Mouse (Mus musculus) cortical plate, adult 2 months (tissue): Measurements from ENCODE around the gene Macrod2. TPM values are rescaled to one million over a fixed set of nuclear protein-coding genes. Genes with fewer than 3 reads are reported as not detected.

Experiments
- H3K27ac ChIP-seq: fragments of 200-500 bp; 2 replicates; pipeline ENCODE4 v1.5.1; 2012; ENCODE audit warnings: low read length, control low read depth, inconsistent platforms; ENCODE audit not compliant: insufficient read depth
- H3K4me1 ChIP-seq: fragments of 200-500 bp; 2 replicates; pipeline ENCODE4 v1.6.1; 2011; ENCODE audit warnings: low read length; ENCODE audit not compliant: control insufficient read depth, insufficient read depth
- H3K4me3 ChIP-seq: fragments of 200-500 bp; 2 replicates; pipeline ENCODE4 v1.5.1; 2011; ENCODE audit warnings: mild to moderate bottlenecking, low read length, control low read depth; ENCODE audit not compliant: insufficient read depth
- CTCF ChIP-seq: fragments of 200-500 bp; IDR thresholded peaks from 2 replicates; pipeline ENCODE4 v1.5.1; 2011; ENCODE audit warnings: mild to moderate bottlenecking, control low read depth, low read length; ENCODE audit not compliant: insufficient read depth; ENCODE audit errors: extremely low read depth
- POLR2A ChIP-seq: fragments of 200-500 bp; IDR thresholded peaks from 2 replicates; pipeline ENCODE4 v1.6.1; 2011; ENCODE audit warnings: mild to moderate bottlenecking, low read length, control low read depth; ENCODE audit not compliant: insufficient read depth; ENCODE audit errors: extremely low read depth
- polyA plus RNA-seq: library from polyadenylated mRNA; depleted of rRNA; stranded (reverse); fragments of >200 nt; gene quantifications from 2 replicates; pipeline ENCODE4 v1.2.3, GENCODE M21; 2012

Macrod2 gene
- polyA plus RNA-seq, 1 experiment = 20.3 TPM

DNA sequence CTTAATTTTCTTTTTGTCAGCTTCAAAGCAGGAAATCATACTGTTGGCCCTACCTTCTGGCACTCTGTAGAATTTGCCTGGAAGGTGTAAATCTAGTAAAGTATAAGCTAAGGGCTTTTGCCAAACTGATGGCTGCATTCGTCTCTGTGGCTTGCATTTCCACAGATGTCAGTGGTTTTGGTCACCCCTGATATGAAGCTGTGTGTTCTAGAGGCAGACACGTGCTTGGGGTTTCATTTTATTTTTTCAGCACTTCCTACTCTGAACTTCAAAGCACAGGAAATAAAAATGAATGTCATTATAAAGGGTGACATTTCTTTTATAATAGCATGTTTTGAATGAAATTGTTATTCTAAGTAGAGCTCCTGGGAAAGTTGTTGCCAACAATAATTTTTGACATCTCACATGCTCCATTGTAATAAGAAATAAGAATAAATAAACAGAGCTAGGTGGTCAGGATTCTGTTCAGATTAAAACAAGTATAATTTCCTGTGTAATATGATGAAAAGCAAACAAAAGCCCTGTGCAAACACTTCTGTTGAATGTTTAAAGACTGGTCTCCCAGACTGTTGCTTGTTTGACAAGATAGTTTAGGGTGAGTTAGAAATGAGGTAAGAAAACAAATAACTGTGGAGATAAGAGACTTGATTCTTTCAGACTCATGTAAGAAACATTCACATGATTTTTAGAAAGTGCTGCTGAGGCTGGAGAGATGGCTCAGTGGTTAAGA, 424.4 kb downstream of the Macrod2 start:
- no peak overlapping the region for H3K27ac ChIP-seq

DNA sequence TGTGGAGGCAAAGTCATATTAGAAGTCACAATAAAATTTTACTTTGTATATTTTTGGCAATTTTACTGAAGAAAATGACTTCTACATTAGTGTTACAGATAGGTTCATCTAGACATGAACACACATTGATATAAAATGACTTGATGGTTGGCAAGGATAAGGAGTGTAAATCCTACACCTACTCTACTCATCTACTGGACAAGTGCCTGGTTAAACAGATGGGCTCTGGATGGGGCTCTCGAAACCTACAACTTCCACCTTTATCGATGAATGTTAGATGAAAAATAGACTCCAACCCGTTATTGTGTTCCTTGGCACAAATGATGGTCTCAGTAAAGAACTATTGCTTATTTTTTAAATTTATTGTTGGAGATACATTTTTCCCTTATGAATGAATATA, 427.3 kb downstream of the Macrod2 start:
- Histone ChIP-seq H3K27ac (no peak overlapping the region), H3K4me1 (peaks cover 1% of the 10 kb centered on the region; the same call in 1 of the 2 replicates), H3K4me3 (no peak overlapping the region)
- TF ChIP-seq POLR2A = no peak
- TF ChIP-seq CTCF = no peak

More for the DNA sequence above, 424.4 kb downstream of the Macrod2 start:
- Histone ChIP-seq H3K4me1 (peaks cover 1% of the 10 kb centered on the region; the same call in 1 of the 2 replicates), H3K4me3 (no peak overlapping the region)
- no peak for TF ChIP-seq CTCF
- TF ChIP-seq POLR2A = no peak

DNA sequence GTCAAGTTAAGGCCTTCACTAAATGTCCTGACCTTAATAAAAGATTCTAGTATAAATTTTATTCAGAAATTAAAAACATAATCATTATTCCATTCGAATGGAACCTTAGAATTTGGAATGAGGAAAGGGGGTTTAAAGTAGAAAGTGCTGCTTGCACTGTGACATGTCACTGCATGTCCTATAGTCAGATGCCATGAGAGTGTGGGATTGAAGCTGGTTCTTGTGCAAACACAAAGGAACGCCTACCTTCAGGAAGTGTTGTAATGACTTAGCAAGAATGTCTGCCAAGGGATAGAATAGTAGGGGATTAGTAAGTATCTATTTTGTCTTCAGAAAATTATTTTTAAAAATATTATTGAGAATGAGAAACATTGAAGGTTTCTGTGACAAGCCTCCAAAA, 431.1 kb downstream of the Macrod2 start:
- Histone ChIP-seq H3K27ac (no peak overlapping the region), H3K4me3 (no peak overlapping the region), H3K4me1 (peaks cover 1% of the 10 kb centered on the region; the same call in 1 of the 2 replicates)
- TF ChIP-seq POLR2A (no peak), CTCF (no peak)

DNA sequence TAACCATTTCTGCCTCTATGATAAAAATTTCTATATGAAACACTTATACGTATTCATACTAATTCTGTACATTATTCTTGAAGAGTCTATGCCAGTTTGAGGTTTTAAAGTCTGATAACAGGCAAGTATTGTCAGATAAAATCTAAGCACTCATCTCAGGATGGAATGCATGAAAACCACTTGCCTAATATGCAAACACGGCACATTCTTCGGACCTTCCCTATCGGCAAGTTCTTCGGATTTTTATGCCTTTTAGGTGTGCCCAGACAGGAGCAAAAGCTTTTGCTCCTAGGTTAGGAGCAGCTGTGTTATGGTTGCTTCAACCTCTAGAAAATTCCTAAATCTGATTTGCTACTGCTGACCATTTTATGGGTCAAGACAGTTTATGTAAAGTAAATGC, 433.8 kb downstream of the Macrod2 start:
- no peak overlapping the region for H3K27ac ChIP-seq
- TF ChIP-seq POLR2A (no peak), CTCF (no peak)
- H3K4me1 ChIP-seq = no peaks in the 10 kb centered on the region; the same call in 1 of the 2 replicates
- H3K4me3 ChIP-seq = no peak overlapping the region

DNA sequence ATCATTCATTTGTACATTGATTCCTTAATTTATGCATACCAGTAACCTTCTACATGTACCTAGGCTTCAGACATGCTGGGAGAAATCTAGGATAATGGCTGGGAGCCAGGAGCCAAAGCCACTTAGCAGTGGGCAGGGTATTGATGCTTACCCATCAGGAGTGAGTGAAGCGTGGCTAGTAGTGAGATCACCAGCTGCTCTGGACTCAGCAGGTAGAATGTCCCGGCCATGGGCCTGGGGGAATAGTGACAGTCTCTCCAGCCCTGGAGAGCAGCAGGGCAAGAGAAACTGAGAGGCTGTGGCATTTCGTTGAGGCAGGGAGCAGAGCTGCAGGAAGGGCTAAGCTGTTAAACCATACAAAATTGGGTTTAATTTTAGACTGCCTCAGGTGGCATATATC, 435.0 kb downstream of the Macrod2 start:
- no peak overlapping the region for H3K27ac ChIP-seq
- TF ChIP-seq CTCF (no peak), POLR2A (no peak)
- no peak overlapping the region for H3K4me3 ChIP-seq
- no peaks in the 10 kb centered on the region for H3K4me1 ChIP-seq

DNA sequence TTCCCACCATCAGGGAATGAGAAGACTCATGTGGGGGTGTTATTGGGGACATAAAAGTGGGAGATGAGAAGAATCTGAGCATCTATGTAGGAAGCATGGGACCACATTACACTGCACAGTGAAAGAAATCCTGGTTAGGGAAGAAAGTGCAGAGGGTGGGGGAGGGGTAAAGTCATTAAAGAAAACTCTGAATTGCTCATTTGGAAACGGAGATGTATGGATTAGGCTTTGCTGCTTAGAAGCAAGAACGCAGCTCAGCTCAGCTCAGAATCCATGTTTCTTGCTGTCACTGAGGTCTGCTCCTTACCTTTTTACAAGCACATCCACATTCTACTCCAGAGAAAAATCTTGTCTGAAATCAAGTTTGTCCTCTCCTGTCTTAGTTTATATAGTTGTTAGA, 444.3 kb downstream of the Macrod2 start:
- Histone ChIP-seq H3K4me1 (peaks cover 2% of the 10 kb centered on the region; the same call in 1 of the 2 replicates), H3K27ac (no peak overlapping the region), H3K4me3 (no peak overlapping the region)
- TF ChIP-seq CTCF (no peak), POLR2A (no peak)

DNA sequence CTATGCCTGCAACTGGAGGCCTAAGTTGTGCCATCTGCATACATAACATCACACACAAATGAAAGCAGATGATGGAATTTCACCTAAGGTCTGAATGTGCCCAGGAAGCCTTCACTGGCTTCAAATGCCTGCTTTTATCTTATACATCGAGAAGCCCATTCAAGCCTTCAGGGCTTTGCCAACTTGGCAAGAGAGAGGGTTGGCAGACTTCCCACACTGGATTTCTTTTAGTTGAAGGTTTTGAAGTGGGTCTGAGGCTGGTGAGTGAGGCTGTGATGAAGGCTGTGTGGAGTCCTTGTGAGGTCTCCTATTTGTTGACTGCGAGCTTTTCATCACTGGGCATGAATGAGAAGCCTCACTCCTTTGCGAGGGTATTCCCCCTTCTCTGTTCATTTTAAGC, 444.8 kb downstream of the Macrod2 start:
- Histone ChIP-seq H3K27ac (no peak overlapping the region), H3K4me3 (no peak overlapping the region), H3K4me1 (peaks cover 2% of the 10 kb centered on the region; the same call in 1 of the 2 replicates)
- TF ChIP-seq POLR2A (no peak), CTCF (no peak)

DNA sequence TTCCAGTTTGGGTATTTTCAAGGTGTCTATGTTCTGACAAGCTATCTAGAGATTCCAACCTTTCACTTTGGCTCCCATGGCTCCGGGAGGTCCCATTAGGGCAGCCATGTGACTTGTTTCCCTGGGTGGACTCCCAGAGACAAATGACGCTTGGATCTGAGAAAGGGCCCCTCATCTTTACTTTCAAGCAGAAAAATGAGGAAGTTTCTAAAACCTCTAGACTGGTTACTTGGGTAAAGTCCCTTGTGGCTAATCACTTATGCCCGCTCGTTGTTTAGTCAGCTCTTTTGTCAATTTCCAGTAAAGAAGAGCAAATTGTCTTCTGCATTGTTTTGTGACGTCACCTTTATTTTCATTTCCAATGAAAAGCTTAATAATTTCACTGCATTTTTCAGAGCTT, 448.9 kb downstream of the Macrod2 start:
- no peak overlapping the region for H3K4me3 ChIP-seq
- peaks cover 2% of the 10 kb centered on the region; the same call in 1 of the 2 replicates for H3K4me1 ChIP-seq
- H3K27ac ChIP-seq = no peak overlapping the region
- TF ChIP-seq POLR2A (no peak), CTCF (no peak)

DNA sequence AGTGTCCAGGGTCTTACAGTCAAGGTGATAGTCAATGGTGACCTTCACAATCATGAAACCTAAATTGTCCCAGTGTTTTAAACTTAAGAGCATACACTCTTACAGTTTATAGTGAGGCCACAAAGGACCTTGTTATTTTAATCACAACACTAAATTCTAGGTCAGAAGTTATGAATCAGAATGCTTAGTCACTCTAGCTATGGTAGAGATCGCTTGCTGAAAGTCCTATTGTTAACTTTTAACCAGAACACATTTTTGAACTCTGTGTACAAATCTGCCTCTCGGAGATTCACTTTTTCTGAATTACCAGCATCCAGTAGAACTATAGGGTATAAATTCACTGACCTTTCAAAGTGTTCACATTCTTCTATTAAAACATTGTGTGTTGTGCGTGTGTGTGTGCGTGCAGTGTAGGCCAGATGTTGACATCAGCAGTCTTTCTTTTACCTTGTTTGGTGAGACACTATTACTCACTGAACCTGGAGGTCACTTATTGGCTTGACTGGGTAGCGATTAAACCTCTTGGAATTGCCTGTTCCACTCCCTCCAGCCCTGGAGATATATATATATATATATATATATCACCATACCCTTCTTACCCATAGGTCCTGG, 452.8 kb downstream of the Macrod2 start:
- no peak for TF ChIP-seq CTCF
- TF ChIP-seq POLR2A = no peak
- no peak overlapping the region for H3K4me3 ChIP-seq
- no peak overlapping the region for H3K27ac ChIP-seq
- H3K4me1 ChIP-seq = no peaks in the 10 kb centered on the region

DNA sequence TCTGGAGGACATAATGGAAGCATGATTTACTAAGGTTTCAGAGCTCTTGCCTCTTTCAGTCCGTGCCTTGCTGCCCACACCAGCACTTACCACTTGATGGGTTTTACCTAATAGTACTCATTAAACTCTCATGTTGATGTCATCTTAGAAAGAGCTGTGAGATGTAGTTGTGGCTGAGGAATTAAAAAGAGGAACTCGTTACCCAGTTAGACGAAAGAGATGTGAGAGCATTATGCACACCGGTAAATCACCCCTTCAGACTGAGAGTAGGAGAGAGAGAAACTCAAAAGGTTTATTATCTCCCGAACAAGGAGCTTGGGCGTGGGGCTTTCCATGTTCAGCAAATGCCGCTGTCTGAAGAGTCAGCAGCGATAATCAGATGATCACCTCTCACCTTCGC, 458.4 kb downstream of the Macrod2 start:
- H3K27ac ChIP-seq = no peak overlapping the region
- H3K4me1 ChIP-seq = no peaks in the 10 kb centered on the region
- TF ChIP-seq CTCF (no peak), POLR2A (no peak)
- no peak overlapping the region for H3K4me3 ChIP-seq
